Mouse (Mus musculus): ENCODE measurements around the gene Aqp11.

Aqp11 gene

DNA sequence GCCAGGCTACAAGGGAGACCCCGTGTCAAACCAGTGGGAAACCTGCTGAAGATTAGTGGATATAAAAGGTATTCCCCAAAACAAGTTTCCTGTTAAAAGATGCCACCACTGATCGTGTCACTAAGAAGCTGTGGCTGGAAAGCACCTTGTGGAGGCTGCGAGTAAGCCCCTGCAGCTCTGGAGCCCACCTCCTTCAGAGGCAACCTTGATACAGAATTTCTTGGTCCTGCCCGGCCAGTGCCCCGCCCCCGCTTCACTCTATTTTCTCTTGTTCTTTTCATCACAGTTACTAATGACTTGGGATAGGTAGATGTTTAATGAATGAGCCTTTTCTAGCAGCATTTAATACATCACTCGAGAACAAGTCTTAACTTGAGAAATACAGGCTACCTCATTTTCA lies 12.0 kb downstream of the Aqp11 start:
- TF ChIP-seq CTCF (conservative IDR thresholded peaks at IDR 0.05; ENCODE audit: low read length) (no peak), POU5F1 (IDR thresholded peaks at IDR 0.05; ENCODE audit: borderline replicate concordance, low read length) (no peak), NANOG (IDR thresholded peaks at IDR 0.05; ENCODE audit: borderline replicate concordance, low read length) (no peak)
- Histone ChIP-seq H3K9me3 (ENCODE audit: low read length) (no peaks in the 10 kb centered on the region), H3K4me1 (replicated peaks; ENCODE audit: low read depth, low read length) (peaks cover 48% of the 10 kb centered on the region), H3K4me3 (replicated peaks; ENCODE audit: low read length) (no peak overlapping the region), H3K27me3 (ENCODE audit: insufficient read depth, low read length) (no peaks in the 10 kb centered on the region), H3K36me3 (ENCODE audit: insufficient read depth, low read length) (peaks cover 47% of the 10 kb centered on the region)

- peaks cover 54% of the 10 kb centered on the region for H3K4me1 ChIP-seq (replicated peaks; ENCODE audit: low read depth, low read length)
- H3K9me3 ChIP-seq (ENCODE audit: low read length), result no peaks in the 10 kb centered on the region
- H3K36me3 ChIP-seq (ENCODE audit: insufficient read depth, low read length), result peaks cover 54% of the 10 kb centered on the region
- H3K27me3 ChIP-seq (ENCODE audit: insufficient read depth, low read length), result no peaks in the 10 kb centered on the region
- no peak overlapping the region for H3K4me3 ChIP-seq (replicated peaks; ENCODE audit: low read length)
- TF ChIP-seq CTCF (conservative IDR thresholded peaks at IDR 0.05; ENCODE audit: low read length), result no peak
- TF ChIP-seq NANOG (IDR thresholded peaks at IDR 0.05; ENCODE audit: borderline replicate concordance, low read length), result no peak
- no peak for TF ChIP-seq POU5F1 (IDR thresholded peaks at IDR 0.05; ENCODE audit: borderline replicate concordance, low read length)
Observed at GRCm38 (mm10) chr7:97725401-97725800, 12.7 kb downstream of the Aqp11 start.

- Histone ChIP-seq H3K9me3 (ENCODE audit: low read length) (no peaks in the 10 kb centered on the region), H3K27me3 (ENCODE audit: insufficient read depth, low read length) (no peaks in the 10 kb centered on the region), H3K4me1 (replicated peaks; ENCODE audit: low read depth, low read length) (peaks cover 60% of the 10 kb centered on the region), H3K36me3 (ENCODE audit: insufficient read depth, low read length) (peaks cover 58% of the 10 kb centered on the region), H3K4me3 (replicated peaks; ENCODE audit: low read length) (no peak overlapping the region)
- TF ChIP-seq NANOG (IDR thresholded peaks at IDR 0.05; ENCODE audit: borderline replicate concordance, low read length) (no peak), CTCF (conservative IDR thresholded peaks at IDR 0.05; ENCODE audit: low read length) (no peak), POU5F1 (IDR thresholded peaks at IDR 0.05; ENCODE audit: borderline replicate concordance, low read length) (no peak)
Observed at GRCm38 (mm10) chr7:97723646-97724538, 14.2 kb downstream of the Aqp11 start.

DNA sequence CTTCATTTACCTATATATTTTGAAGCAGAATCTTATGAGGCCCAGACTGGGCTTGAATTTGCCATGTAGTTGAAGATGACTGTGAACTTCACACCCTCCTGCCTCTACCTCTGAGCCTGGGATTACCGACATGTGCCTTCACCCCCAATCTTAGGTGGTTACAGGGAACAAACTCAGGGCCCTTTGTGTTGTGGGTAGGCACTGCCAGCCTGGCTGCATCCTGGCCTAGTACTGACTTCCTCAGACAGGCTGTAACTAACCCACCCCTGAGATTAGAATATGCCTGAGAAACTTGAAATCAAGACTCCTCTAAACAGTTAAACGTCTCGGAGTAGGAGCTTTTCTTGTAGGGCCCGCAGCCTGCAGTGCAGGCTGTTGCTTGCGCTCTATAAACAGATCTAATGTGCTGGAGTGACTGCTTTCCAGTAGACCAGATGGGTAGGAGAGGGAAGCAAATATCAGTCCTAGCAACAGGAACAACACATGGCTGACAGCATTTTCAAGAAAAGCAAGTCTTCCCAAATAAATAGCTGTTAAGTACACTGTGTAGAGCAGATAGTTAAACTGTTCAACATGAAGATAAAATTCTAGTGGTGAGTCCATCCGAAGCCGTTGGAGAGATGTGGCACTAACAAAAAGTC lies 15.7 kb downstream of the Aqp11 start:
- Histone ChIP-seq H3K27me3 (ENCODE audit: insufficient read depth, low read length) (no peaks in the 10 kb centered on the region), H3K4me1 (replicated peaks; ENCODE audit: low read depth, low read length) (peaks cover 62% of the 10 kb centered on the region), H3K36me3 (ENCODE audit: insufficient read depth, low read length) (peaks cover 67% of the 10 kb centered on the region), H3K9me3 (ENCODE audit: low read length) (no peaks in the 10 kb centered on the region), H3K4me3 (replicated peaks; ENCODE audit: low read length) (no peak overlapping the region)
- TF ChIP-seq POU5F1 (IDR thresholded peaks at IDR 0.05; ENCODE audit: borderline replicate concordance, low read length), result no peak
- no peak for TF ChIP-seq CTCF (conservative IDR thresholded peaks at IDR 0.05; ENCODE audit: low read length)
- TF ChIP-seq NANOG (IDR thresholded peaks at IDR 0.05; ENCODE audit: borderline replicate concordance, low read length), result no peak

GRCm38 (mm10) chr7:97720109-97720508 lies 18.0 kb downstream of the Aqp11 start:
- H3K27me3 ChIP-seq (ENCODE audit: insufficient read depth, low read length), result no peaks in the 10 kb centered on the region
- H3K4me3 ChIP-seq (replicated peaks; ENCODE audit: low read length), result no peak overlapping the region
- no peaks in the 10 kb centered on the region for H3K9me3 ChIP-seq (ENCODE audit: low read length)
- no peak for TF ChIP-seq POU5F1 (IDR thresholded peaks at IDR 0.05; ENCODE audit: borderline replicate concordance, low read length)
- TF ChIP-seq NANOG (IDR thresholded peaks at IDR 0.05; ENCODE audit: borderline replicate concordance, low read length), result no peak
- no peak for TF ChIP-seq CTCF (conservative IDR thresholded peaks at IDR 0.05; ENCODE audit: low read length)
- peaks cover 75% of the 10 kb centered on the region for H3K36me3 ChIP-seq (ENCODE audit: insufficient read depth, low read length)
- peaks cover 51% of the 10 kb centered on the region for H3K4me1 ChIP-seq (replicated peaks; ENCODE audit: low read depth, low read length)

- peaks cover 59% of the 10 kb centered on the region for H3K4me1 ChIP-seq (replicated peaks; ENCODE audit: low read depth, low read length)
- no peaks in the 10 kb centered on the region for H3K27me3 ChIP-seq (ENCODE audit: insufficient read depth, low read length)
- no peak for TF ChIP-seq CTCF (conservative IDR thresholded peaks at IDR 0.05; ENCODE audit: low read length)
- peak; percentile 76; the same call in 1 of the 2 replicates for TF ChIP-seq POU5F1 (IDR thresholded peaks at IDR 0.05; ENCODE audit: borderline replicate concordance, low read length)
- peak; percentile 35; the same call in 1 of the 2 replicates for TF ChIP-seq NANOG (IDR thresholded peaks at IDR 0.05; ENCODE audit: borderline replicate concordance, low read length)
- H3K4me3 ChIP-seq (replicated peaks; ENCODE audit: low read length), result peak overlapping the region; percentile 30; the same call in 1 of the 2 replicates
- H3K36me3 ChIP-seq (ENCODE audit: insufficient read depth, low read length), result peaks cover 79% of the 10 kb centered on the region
- no peaks in the 10 kb centered on the region for H3K9me3 ChIP-seq (ENCODE audit: low read length)
Observed at GRCm38 (mm10) chr7:97719078-97719477, 19.0 kb downstream of the Aqp11 start.

GRCm38 (mm10) chr7:97717326-97717725 lies 20.8 kb downstream of the Aqp11 start:
- Histone ChIP-seq H3K4me3 (replicated peaks; ENCODE audit: low read length) (no peak overlapping the region), H3K9me3 (ENCODE audit: low read length) (no peaks in the 10 kb centered on the region), H3K27me3 (ENCODE audit: insufficient read depth, low read length) (no peaks in the 10 kb centered on the region), H3K4me1 (replicated peaks; ENCODE audit: low read depth, low read length) (peaks cover 59% of the 10 kb centered on the region), H3K36me3 (ENCODE audit: insufficient read depth, low read length) (peaks cover 78% of the 10 kb centered on the region)
- TF ChIP-seq NANOG (IDR thresholded peaks at IDR 0.05; ENCODE audit: borderline replicate concordance, low read length) (no peak), CTCF (conservative IDR thresholded peaks at IDR 0.05; ENCODE audit: low read length) (no peak), POU5F1 (IDR thresholded peaks at IDR 0.05; ENCODE audit: borderline replicate concordance, low read length) (no peak)

DNA sequence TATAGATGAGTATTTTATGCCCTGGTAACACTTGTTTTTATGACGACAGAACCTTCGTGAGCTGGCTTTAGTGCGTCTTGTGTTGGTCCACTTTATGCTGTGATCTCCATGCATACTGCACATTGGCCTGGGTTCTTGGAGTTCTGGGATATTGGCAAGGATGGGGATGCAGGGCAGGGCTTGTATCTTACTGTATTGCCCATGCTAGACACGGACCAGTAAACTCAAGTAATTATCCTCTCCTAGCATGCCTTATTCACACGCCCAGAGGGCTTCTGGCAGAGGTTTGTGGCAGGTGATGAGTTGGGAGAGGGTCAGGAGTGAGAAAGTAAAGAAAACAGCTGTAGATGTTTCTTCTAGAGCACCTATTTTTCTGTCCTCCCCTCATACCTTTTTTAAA lies 23.4 kb downstream of the Aqp11 start:
- Histone ChIP-seq H3K4me3 (replicated peaks; ENCODE audit: low read length) (no peak overlapping the region), H3K4me1 (replicated peaks; ENCODE audit: low read depth, low read length) (peaks cover 43% of the 10 kb centered on the region), H3K36me3 (ENCODE audit: insufficient read depth, low read length) (peaks cover 82% of the 10 kb centered on the region), H3K27me3 (ENCODE audit: insufficient read depth, low read length) (no peaks in the 10 kb centered on the region), H3K9me3 (ENCODE audit: low read length) (no peaks in the 10 kb centered on the region)
- TF ChIP-seq POU5F1 (IDR thresholded peaks at IDR 0.05; ENCODE audit: borderline replicate concordance, low read length) (no peak), NANOG (IDR thresholded peaks at IDR 0.05; ENCODE audit: borderline replicate concordance, low read length) (no peak), CTCF (conservative IDR thresholded peaks at IDR 0.05; ENCODE audit: low read length) (no peak)
